Mouse (Mus musculus): Measurements from ENCODE around the gene Swap70. TPM values are rescaled to one million over a fixed set of nuclear protein-coding genes. Genes with fewer than 3 reads are reported as not detected.

The Swap70 gene
- polyA plus RNA-seq (2017; shearing (Covaris generic)): 98.9 TPM

GRCm38 (mm10) chr7:110221586-110222481, at the start of gene Swap70:
Gene Swap70, plus strand, starts transcription at chr7:110221711.

Other genes with a start within 250 kb of the Swap70 start
- 51.0 TPM for gene Tmem41b, start 234.8 kb upstream of the Swap70 start, polyA plus RNA-seq (2017; shearing (Covaris generic))
- gene Ipo7, start 203.4 kb upstream of the Swap70 start, polyA plus RNA-seq (2017; shearing (Covaris generic)): 35.3 TPM
- 47.7 TPM for gene Zfp143, start 160.5 kb upstream of the Swap70 start, polyA plus RNA-seq (2017; shearing (Covaris generic))
- 3.5 TPM for gene Wee1, start 99.7 kb upstream of the Swap70 start, polyA plus RNA-seq (2017; shearing (Covaris generic))

All from activated CD4-positive, CD25-positive, alpha-beta regulatory T cell, adult 9 weeks (primary cell).